Mouse (Mus musculus) spleen, adult 2 months (tissue): ENCODE measurements around the gene Acvr2a. TPM values are rescaled to one million over a fixed set of nuclear protein-coding genes. Genes with fewer than 3 reads are reported as not detected.
A peak's percentile ranks its signal among the peaks of the same experiment; 100 is the strongest.

ENCODE experiments used
- DNase-seq, 2 experiments: peaks; one replicate each; pipeline versions ENCODE4 v3.0.0 to v3.0.0-alpha.2; 2012 to 2021; ENCODE audit warnings: low spot score in 2 of 2, low read depth in 1 of 2
- H3K27ac ChIP-seq: fragments of 200-500 bp; 2 replicates; pipeline ENCODE4 v1.5.1; 2012; ENCODE audit warnings: low read length, inconsistent platforms; ENCODE audit not compliant: insufficient read depth
- H3K27me3 ChIP-seq: fragments of 200-500 bp; 2 replicates; pipeline ENCODE4 v1.6.1; 2012; ENCODE audit warnings: mild to moderate bottlenecking, moderate library complexity, low read length, inconsistent platforms; ENCODE audit not compliant: control insufficient read depth, insufficient read depth
- H3K36me3 ChIP-seq: fragments of 200-500 bp; 2 replicates; pipeline ENCODE4 v1.6.1; 2012; ENCODE audit warnings: mild to moderate bottlenecking, low read length, inconsistent platforms; ENCODE audit not compliant: control insufficient read depth, insufficient read depth
- H3K4me1 ChIP-seq: fragments of 200-500 bp; 2 replicates; pipeline ENCODE4 v1.6.1; 2011; ENCODE audit warnings: inconsistent platforms; ENCODE audit not compliant: control insufficient read depth, insufficient read depth, insufficient read length
- H3K4me3 ChIP-seq: fragments of 200-500 bp; 2 replicates; pipeline ENCODE4 v1.5.1; 2011; ENCODE audit warnings: mild to moderate bottlenecking, inconsistent platforms; ENCODE audit not compliant: insufficient read depth, insufficient read length; ENCODE audit errors: extremely low read depth
- CTCF ChIP-seq: fragments of 200-500 bp; IDR thresholded peaks from 2 replicates; pipeline ENCODE4 v1.5.1; 2011; ENCODE audit warnings: mild to moderate bottlenecking, inconsistent platforms; ENCODE audit not compliant: insufficient read depth, insufficient read length, insufficient replicate concordance; ENCODE audit errors: extremely low read depth
- POLR2A ChIP-seq: fragments of 200-500 bp; IDR thresholded peaks from 2 replicates; pipeline ENCODE4 v1.6.1; 2011; ENCODE audit warnings: low read depth, low read length, inconsistent platforms
- WGBS: fragments of 180-500 bp; shearing (Covaris S2); methylation state at CpG from one replicate; pipeline ENCODE4 v1.1.7; 2018; 5-methylcytosine and 5-hydroxymethylcytosine counted together
- polyA plus RNA-seq: library from polyadenylated mRNA; depleted of rRNA; stranded (reverse); fragments of >200 nt; gene quantifications from 2 replicates; pipeline ENCODE4 v1.2.3, GENCODE M21; 2012; rRNA removed

The Acvr2a gene
- 0.62 and 0.75 TPM in 2 replicates for polyA plus RNA-seq

GRCm38 (mm10) chr2:48813371-48814222 lies at the start of gene Acvr2a:
Gene Acvr2a, plus strand, starts transcription at chr2:48814109.
- H3K27ac ChIP-seq = peak within 1 kb of the TSS; percentile 83
- WGBS = 1% methylated on average over 72 of the region's 105 CpGs
- no peak for TF ChIP-seq POLR2A
- TF ChIP-seq CTCF = no peak

GRCm38 (mm10) chr2:48766513-48766912 lies 47.4 kb upstream of the Acvr2a start:
- H3K27ac ChIP-seq = no peak overlapping the region
- H3K4me3 ChIP-seq = no peak overlapping the region
- no peaks in the 10 kb centered on the region for H3K4me1 ChIP-seq
- no peaks in the 10 kb centered on the region for H3K27me3 ChIP-seq
- WGBS = 32% methylated on average over 5 of the region's 5 CpGs
- no peaks in the 10 kb centered on the region for H3K36me3 ChIP-seq
- TF ChIP-seq CTCF = no peak
- no peak for TF ChIP-seq POLR2A
- no peak for DNase-seq

More at GRCm38 (mm10) chr2:48813371-48814222, at the start of gene Acvr2a:
- peaks cover 10% of the 10 kb centered on the region for H3K27me3 ChIP-seq
- peak; percentile 27 to 79 for DNase-seq
- no peaks in the 10 kb centered on the region for H3K36me3 ChIP-seq
- peak within 1 kb of the TSS; percentile 99 for H3K4me3 ChIP-seq
- no peaks in the 10 kb centered on the region; the same call in 1 of the 2 replicates for H3K4me1 ChIP-seq

- TF ChIP-seq CTCF (no peak), POLR2A (no peak)
- DNase-seq = no peak
- Histone ChIP-seq H3K4me1 (no peaks in the 10 kb centered on the region), H3K27me3 (no peaks in the 10 kb centered on the region), H3K36me3 (no peaks in the 10 kb centered on the region), H3K4me3 (no peak overlapping the region), H3K27ac (no peak overlapping the region)
- 78% methylated on average over 2 of the region's 2 CpGs for WGBS
Observed at GRCm38 (mm10) chr2:48767778-48768177, 46.1 kb upstream of the Acvr2a start.

- no peaks in the 10 kb centered on the region for H3K36me3 ChIP-seq
- H3K27ac ChIP-seq = no peak overlapping the region
- no peak for DNase-seq
- H3K27me3 ChIP-seq = no peaks in the 10 kb centered on the region
- H3K4me3 ChIP-seq = no peak overlapping the region
- H3K4me1 ChIP-seq = no peaks in the 10 kb centered on the region
- 93% methylated on average over 2 of the region's 2 CpGs for WGBS
- TF ChIP-seq CTCF (no peak), POLR2A (no peak)
Observed at GRCm38 (mm10) chr2:48768219-48768618, 45.7 kb upstream of the Acvr2a start.

GRCm38 (mm10) chr2:48770100-48770499 lies 43.8 kb upstream of the Acvr2a start:
- DNase-seq = no peak
- H3K4me1 ChIP-seq = no peaks in the 10 kb centered on the region
- H3K27me3 ChIP-seq = no peaks in the 10 kb centered on the region
- no peaks in the 10 kb centered on the region for H3K36me3 ChIP-seq
- H3K27ac ChIP-seq = no peak overlapping the region
- no peak overlapping the region for H3K4me3 ChIP-seq
- 57% methylated on average over 7 of the region's 7 CpGs for WGBS
- no peak for TF ChIP-seq CTCF
- no peak for TF ChIP-seq POLR2A

GRCm38 (mm10) chr2:48770634-48771033 lies 43.3 kb upstream of the Acvr2a start:
- TF ChIP-seq POLR2A = no peak
- no peak for TF ChIP-seq CTCF
- no peaks in the 10 kb centered on the region for H3K36me3 ChIP-seq
- WGBS = 84% methylated on average over 3 of the region's 3 CpGs

GRCm38 (mm10) chr2:48775281-48775680 lies 38.6 kb upstream of the Acvr2a start:
- WGBS = 93% methylated on average over 3 of the region's 3 CpGs
- no peak overlapping the region for H3K4me3 ChIP-seq
- H3K27me3 ChIP-seq = no peaks in the 10 kb centered on the region
- no peak overlapping the region for H3K27ac ChIP-seq
- TF ChIP-seq CTCF = no peak
- no peak for TF ChIP-seq POLR2A
- no peak for DNase-seq
- H3K4me1 ChIP-seq = no peaks in the 10 kb centered on the region
- no peaks in the 10 kb centered on the region for H3K36me3 ChIP-seq

More at GRCm38 (mm10) chr2:48770634-48771033, 43.3 kb upstream of the Acvr2a start:
- Histone ChIP-seq H3K4me3 (no peak overlapping the region), H3K27ac (no peak overlapping the region), H3K4me1 (no peaks in the 10 kb centered on the region), H3K27me3 (no peaks in the 10 kb centered on the region)
- DNase-seq = no peak
